27 mouse cellular contexts compared by ENCODE assay signal in genomic region chr14:23045322-23045721, GRCm38 (mm10).
"Had no signal": no experiment of that assay in that cellular context is flagged by ENCODE, and none has a peak within 500 bp of the region (broad histone marks: within the 10 kb centered on the region; RNA-seq: fewer than 3 reads in every experiment).

No protein-coding gene starts in this region.

- ATAC-seq: hindbrain, embryonic 16.5 days; inflammation-experienced regulatory T-cells, adult 6 months; intestine, embryonic 15.5 days; intestine, postnatal 0 days had no signal

- H3K4me3 ChIP-seq: heart, embryonic 10.5 days; heart, embryonic 12.5 days; hindbrain, embryonic 10.5 days; hindbrain, embryonic 12.5 days; intestine, embryonic 15.5 days; limb, embryonic 12.5 days; liver, embryonic 13.5 days; liver, embryonic 15.5 days had no signal

- H3K9ac ChIP-seq: heart, embryonic 12.5 days; hindbrain, embryonic 12.5 days; hindbrain, embryonic 14.5 days; intestine, embryonic 15.5 days; limb, embryonic 12.5 days; liver, embryonic 13.5 days; liver, embryonic 15.5 days had no signal

- H3K4me1 ChIP-seq: heart, embryonic 10.5 days; intestine, embryonic 15.5 days; liver, embryonic 13.5 days; liver, embryonic 15.5 days had no signal

- H3K9me3 ChIP-seq: heart, embryonic 10.5 days; heart, embryonic 12.5 days; hindbrain, embryonic 10.5 days; hindbrain, embryonic 12.5 days; intestine, embryonic 15.5 days; limb, embryonic 12.5 days; liver, embryonic 13.5 days; liver, embryonic 15.5 days had no signal

- H3K36me3 ChIP-seq: heart, embryonic 10.5 days; heart, embryonic 12.5 days; hindbrain, embryonic 10.5 days; hindbrain, embryonic 12.5 days; intestine, embryonic 15.5 days; limb, embryonic 12.5 days; liver, embryonic 13.5 days; liver, embryonic 15.5 days had no signal

- H3K27me3 ChIP-seq: heart, embryonic 12.5 days; intestine, embryonic 15.5 days; liver, embryonic 13.5 days; liver, embryonic 15.5 days had no signal

- H3K4me2 ChIP-seq: heart, embryonic 12.5 days; hindbrain, embryonic 12.5 days; hindbrain, embryonic 14.5 days; intestine, embryonic 15.5 days; limb, embryonic 12.5 days; liver, embryonic 11.5 days; liver, embryonic 13.5 days; liver, embryonic 15.5 days had no signal

- H3K27ac ChIP-seq: heart, embryonic 10.5 days; hindbrain, embryonic 10.5 days; hindbrain, embryonic 12.5 days; hindbrain, embryonic 14.5 days; intestine, embryonic 15.5 days; limb, embryonic 12.5 days; liver, embryonic 13.5 days; liver, embryonic 15.5 days had no signal

- DNase-seq: gastrocnemius, postnatal 14 days; gastrocnemius, postnatal 36 days; heart, adult 18-20 months; heart, postnatal 10 days; heart, postnatal 4 days; kidney, adult 18-20 months; kidney, adult 8-10 months; kidney, postnatal 10 days; kidney, postnatal 25 days; kidney, postnatal 4 days; layer of hippocampus, adult 9-11 months; layer of hippocampus, postnatal 36 days; left cerebral cortex, postnatal 4 days; liver; liver, embryonic 13.5 days had no signal
